Mouse (Mus musculus): ENCODE measurements around the gene Mapk3.

DNA sequence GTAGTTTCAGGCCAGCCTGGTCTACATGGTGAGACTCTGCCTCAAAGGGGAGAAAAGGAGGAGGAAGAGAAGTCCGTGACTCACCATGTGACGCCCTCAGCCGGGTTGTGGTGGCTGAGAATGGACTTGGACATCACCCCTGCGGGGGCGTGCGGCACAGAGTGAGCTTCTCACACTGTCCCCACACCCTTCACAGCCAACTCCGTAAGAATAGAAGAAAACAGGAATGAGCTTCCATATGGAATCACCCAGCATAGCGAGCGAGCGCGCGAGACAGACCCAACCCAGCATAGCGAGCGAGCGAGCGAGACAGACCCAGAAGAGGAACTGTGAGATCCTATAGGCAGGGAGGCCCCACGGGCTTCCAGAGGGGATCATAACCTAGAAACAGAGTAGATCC is 19.9 kb upstream of the Mapk3 start:
- TF ChIP-seq CHD2 (IDR thresholded peaks at IDR 0.05; ENCODE audit: low read length) (no peak), MAX (IDR thresholded peaks at IDR 0.05; ENCODE audit: low read length) (no peak), CTCF (IDR thresholded peaks at IDR 0.05 in 2 of 3, conservative IDR thresholded peaks at IDR 0.05 in 1 of 3; ENCODE audit: control insufficient read depth in 1 of 3, insufficient read depth in 1 of 3, low read depth in 2 of 3, low read length in 3 of 3, poor library complexity in 1 of 3, severe bottlenecking in 1 of 3) (no peak), POLR2A (IDR thresholded peaks at IDR 0.05; ENCODE audit: control insufficient read depth in 1 of 2, insufficient read depth in 1 of 2, low read depth in 1 of 2, low read length in 2 of 2, poor library complexity in 1 of 2) (no peak), POLR2AphosphoS2 (IDR thresholded peaks at IDR 0.05; ENCODE audit: low read length) (no peak), USF1 (IDR thresholded peaks at IDR 0.05; ENCODE audit: low read depth, low read length) (peak; percentile 41; the same call in 1 of the 2 replicates), USF2 (IDR thresholded peaks at IDR 0.05; ENCODE audit: borderline replicate concordance in 1 of 2, insufficient read depth in 1 of 2, low read depth in 1 of 2, low read length in 2 of 2) (no peak), RAD21 (IDR thresholded peaks at IDR 0.05; ENCODE audit: low read depth, low read length) (no peak), ZKSCAN1 (IDR thresholded peaks at IDR 0.05; ENCODE audit: low read depth, low read length) (no peak)

Data from MEL (cell line).